Mouse (Mus musculus) embryonic facial prominence, embryonic 13.5 days (tissue): ENCODE measurements around the gene Nid2. TPM values are rescaled to one million over a fixed set of nuclear protein-coding genes. Genes with fewer than 3 reads are reported as not detected.
A peak's percentile ranks its signal among the peaks of the same experiment; 100 is the strongest.

Experiments used
- ATAC-seq: fragments of 200-750 bp; cut with Nextera tagmentation; 2 replicates; pipeline ENCODE4 v1.8.0; 2017; ENCODE audit warnings: low read depth; ENCODE audit not compliant: insufficient number of reproducible peaks, insufficient read depth, low FRiP score, low TSS enrichment
- H3K27ac ChIP-seq: fragments of 300-500 bp; sonication (generic); 2 replicates; pipeline ENCODE4 v1.5.1; 2015; ENCODE audit warnings: moderate library complexity, mild to moderate bottlenecking, inconsistent platforms
- H3K27me3 ChIP-seq: fragments of 300-500 bp; sonication (generic); 2 replicates; pipeline ENCODE4 v1.6.1; 2015; ENCODE audit warnings: mild to moderate bottlenecking, inconsistent platforms
- H3K36me3 ChIP-seq: fragments of 300-500 bp; sonication (generic); 2 replicates; pipeline ENCODE4 v1.6.1; 2015; ENCODE audit warnings: mild to moderate bottlenecking, inconsistent platforms
- H3K4me1 ChIP-seq: fragments of 300-500 bp; sonication (generic); 2 replicates; pipeline ENCODE4 v1.6.1; 2015; ENCODE audit warnings: inconsistent platforms
- H3K4me2 ChIP-seq: fragments of 300-500 bp; sonication (generic); 2 replicates; pipeline ENCODE4 v1.6.1; 2015; ENCODE audit warnings: moderate library complexity, mild to moderate bottlenecking, inconsistent platforms
- H3K4me3 ChIP-seq: fragments of 300-500 bp; sonication (generic); 2 replicates; pipeline ENCODE4 v1.5.1; 2015; ENCODE audit warnings: mild to moderate bottlenecking, inconsistent platforms
- H3K9ac ChIP-seq: fragments of 300-500 bp; sonication (generic); 2 replicates; pipeline ENCODE4 v1.6.1; 2015; ENCODE audit warnings: mild to moderate bottlenecking, inconsistent platforms
- H3K9me3 ChIP-seq: fragments of 300-500 bp; sonication (generic); 2 replicates; pipeline ENCODE4 v1.6.1; 2016; ENCODE audit warnings: inconsistent platforms
- WGBS: fragments of 180-500 bp; shearing (Covaris S2); methylation state at CpG from one replicate; pipeline ENCODE4 v1.1.7; 2015; ENCODE audit warnings: mixed read lengths; 5-methylcytosine and 5-hydroxymethylcytosine counted together
- polyA plus RNA-seq: library from polyadenylated mRNA; unstranded; fragments of >200 nt; fragmentation: Nextera tagmentation; extraction: Ambion mirVana; gene quantifications from 2 replicates; pipeline ENCODE4 v1.2.1, GENCODE M21; 2015

Gene Nid2
- 56.4 and 64.8 TPM in 2 replicates for polyA plus RNA-seq

GRCm38 (mm10) chr14:19751025-19751771, at the start of gene Nid2:
Gene Nid2, plus strand, starts transcription at chr14:19751265.
- Histone ChIP-seq H3K9ac (peak within 1 kb of the TSS; percentile 76), H3K9me3 (no peaks in the 10 kb centered on the region), H3K4me1 (peaks cover 21% of the 10 kb centered on the region), H3K4me2 (peak within 1 kb of the TSS; percentile 79), H3K36me3 (no peaks in the 10 kb centered on the region), H3K27ac (peak within 1 kb of the TSS; percentile 95), H3K4me3 (peak within 1 kb of the TSS; percentile 61), H3K27me3 (peaks cover 6% of the 10 kb centered on the region)
- ATAC-seq, result peak; percentile 92
- 0% methylated on average over 45 of the region's 45 CpGs for WGBS

GRCm38 (mm10) chr14:19701546-19701945, 49.5 kb upstream of the Nid2 start:
- no peak overlapping the region for H3K4me3 ChIP-seq
- H3K9ac ChIP-seq, result no peak overlapping the region
- H3K27ac ChIP-seq, result no peak overlapping the region
- H3K27me3 ChIP-seq, result no peaks in the 10 kb centered on the region
- H3K4me1 ChIP-seq, result peaks cover under 1% of the 10 kb centered on the region
- H3K36me3 ChIP-seq, result no peaks in the 10 kb centered on the region
- no peaks in the 10 kb centered on the region for H3K9me3 ChIP-seq
- H3K4me2 ChIP-seq, result no peak overlapping the region
- ATAC-seq, result no peak

- no peaks in the 10 kb centered on the region for H3K36me3 ChIP-seq
- H3K27ac ChIP-seq, result no peak overlapping the region
- H3K4me1 ChIP-seq, result peaks cover 22% of the 10 kb centered on the region
- peak overlapping the region; percentile 30; the same call in 1 of the 2 replicates for H3K4me2 ChIP-seq
- H3K9ac ChIP-seq, result no peak overlapping the region
- no peaks in the 10 kb centered on the region for H3K27me3 ChIP-seq
- 5% methylated on average over 16 of the region's 16 CpGs for WGBS
- no peaks in the 10 kb centered on the region for H3K9me3 ChIP-seq
- H3K4me3 ChIP-seq, result no peak overlapping the region
- no peak; the same call in 1 of the 2 replicates for ATAC-seq
Measured at GRCm38 (mm10) chr14:19705649-19706048, 45.4 kb upstream of the Nid2 start.

- H3K27me3 ChIP-seq, result no peaks in the 10 kb centered on the region
- ATAC-seq, result no peak
- WGBS, result under 1% methylated on average over 5 of the region's 5 CpGs
Measured at GRCm38 (mm10) chr14:19706454-19706853, 44.6 kb upstream of the Nid2 start.

GRCm38 (mm10) chr14:19706997-19707396, 44.1 kb upstream of the Nid2 start:
- Histone ChIP-seq H3K9ac (no peak overlapping the region), H3K9me3 (no peaks in the 10 kb centered on the region), H3K4me2 (peak overlapping the region; percentile 18; the same call in 1 of the 2 replicates), H3K4me1 (peaks cover 22% of the 10 kb centered on the region), H3K4me3 (no peak overlapping the region), H3K27me3 (no peaks in the 10 kb centered on the region), H3K36me3 (no peaks in the 10 kb centered on the region), H3K27ac (peak overlapping the region; percentile 55)
- WGBS, result 31% methylated on average over 2 of the region's 2 CpGs
- peak; percentile 50; the same call in 1 of the 2 replicates for ATAC-seq

More at GRCm38 (mm10) chr14:19706454-19706853, 44.6 kb upstream of the Nid2 start:
- H3K36me3 ChIP-seq, result no peaks in the 10 kb centered on the region
- H3K27ac ChIP-seq, result peak overlapping the region; percentile 55
- no peak overlapping the region for H3K9ac ChIP-seq
- H3K4me3 ChIP-seq, result no peak overlapping the region
- H3K9me3 ChIP-seq, result no peaks in the 10 kb centered on the region
- peaks cover 22% of the 10 kb centered on the region for H3K4me1 ChIP-seq
- H3K4me2 ChIP-seq, result peak overlapping the region; percentile 18

- no peak overlapping the region for H3K4me2 ChIP-seq
- peaks cover 22% of the 10 kb centered on the region for H3K4me1 ChIP-seq
- no peaks in the 10 kb centered on the region for H3K27me3 ChIP-seq
- peak overlapping the region; percentile 55 for H3K27ac ChIP-seq
- H3K9ac ChIP-seq, result no peak overlapping the region
- H3K9me3 ChIP-seq, result no peaks in the 10 kb centered on the region
- 61% methylated on average over 11 of the region's 11 CpGs for WGBS
- no peaks in the 10 kb centered on the region for H3K36me3 ChIP-seq
- H3K4me3 ChIP-seq, result no peak overlapping the region
- ATAC-seq, result no peak
Measured at GRCm38 (mm10) chr14:19707721-19708507, 43.2 kb upstream of the Nid2 start.

GRCm38 (mm10) chr14:19709161-19709560, 41.9 kb upstream of the Nid2 start:
- ATAC-seq, result no peak
- no peak overlapping the region for H3K4me3 ChIP-seq
- WGBS, result 27% methylated on average over 9 of the region's 9 CpGs
- H3K36me3 ChIP-seq, result no peaks in the 10 kb centered on the region
- H3K4me1 ChIP-seq, result peaks cover 22% of the 10 kb centered on the region
- H3K9ac ChIP-seq, result no peak overlapping the region
- H3K9me3 ChIP-seq, result no peaks in the 10 kb centered on the region
- no peak overlapping the region for H3K27ac ChIP-seq
- H3K4me2 ChIP-seq, result no peak overlapping the region
- no peaks in the 10 kb centered on the region for H3K27me3 ChIP-seq

- Histone ChIP-seq H3K9me3 (no peaks in the 10 kb centered on the region), H3K27me3 (no peaks in the 10 kb centered on the region), H3K4me1 (peaks cover 18% of the 10 kb centered on the region), H3K4me2 (no peak overlapping the region), H3K4me3 (no peak overlapping the region), H3K36me3 (no peaks in the 10 kb centered on the region), H3K9ac (no peak overlapping the region), H3K27ac (no peak overlapping the region)
- ATAC-seq, result no peak
- 56% methylated on average over 1 of the region's 1 CpGs for WGBS
Measured at GRCm38 (mm10) chr14:19711771-19712170, 39.3 kb upstream of the Nid2 start.

- no peaks in the 10 kb centered on the region for H3K9me3 ChIP-seq
- no peak overlapping the region for H3K27ac ChIP-seq
- no peaks in the 10 kb centered on the region for H3K36me3 ChIP-seq
- no peak for ATAC-seq
- no peak overlapping the region for H3K4me2 ChIP-seq
- 50% methylated on average over 3 of the region's 3 CpGs for WGBS
- H3K27me3 ChIP-seq, result no peaks in the 10 kb centered on the region
- no peak overlapping the region for H3K9ac ChIP-seq
- peaks cover 8% of the 10 kb centered on the region for H3K4me1 ChIP-seq
- no peak overlapping the region for H3K4me3 ChIP-seq
Measured at GRCm38 (mm10) chr14:19713067-19713466, 38.0 kb upstream of the Nid2 start.

- Histone ChIP-seq H3K27ac (peak overlapping the region; percentile 1; the same call in 1 of the 2 replicates), H3K9ac (no peak overlapping the region), H3K4me2 (no peak overlapping the region), H3K36me3 (no peaks in the 10 kb centered on the region), H3K4me3 (no peak overlapping the region), H3K9me3 (no peaks in the 10 kb centered on the region), H3K4me1 (no peaks in the 10 kb centered on the region), H3K27me3 (no peaks in the 10 kb centered on the region)
- no peak for ATAC-seq
- 62% methylated on average over 3 of the region's 3 CpGs for WGBS
Measured at GRCm38 (mm10) chr14:19719077-19719476, 32.0 kb upstream of the Nid2 start.

GRCm38 (mm10) chr14:19720044-19720611, 30.9 kb upstream of the Nid2 start:
- Histone ChIP-seq H3K9me3 (no peaks in the 10 kb centered on the region), H3K4me2 (no peak overlapping the region), H3K27me3 (no peaks in the 10 kb centered on the region), H3K4me3 (no peak overlapping the region), H3K27ac (no peak overlapping the region), H3K36me3 (no peaks in the 10 kb centered on the region), H3K4me1 (no peaks in the 10 kb centered on the region), H3K9ac (no peak overlapping the region)
- no peak for ATAC-seq
- 47% methylated on average over 2 of the region's 2 CpGs for WGBS
